Mouse (Mus musculus) neutrophil, adult 83 days (primary cell): ENCODE measurements around the gene Srsf1. TPM values are rescaled to one million over a fixed set of nuclear protein-coding genes. Genes with fewer than 3 reads are reported as not detected.

ENCODE experiments used
- total RNA-seq, 2 experiments: library from RNA; stranded (reverse); gene quantifications; one replicate each; pipeline ENCODE4 v1.2.4; 2023

Srsf1 gene
- total RNA-seq = 100 to 1,000 TPM; 176 to 214 TPM

GRCm38 (mm10) chr11:88046944-88047794 lies at the start of gene Srsf1:
Srsf1 (plus strand) TSS chr11:88047373.

GRCm38 (mm10) chr11:88067586-88068410 lies 20.6 kb downstream of the Srsf1 start, which contains the start of gene Vezf1:
Vezf1 (plus strand) TSS chr11:88068279.

GRCm38 (mm10) chr11:88098021-88098729 lies 51.0 kb downstream of the Srsf1 start, which contains the start of gene Cuedc1:
Cuedc1 (plus strand) TSS chr11:88098058.

Other genes starting within 250 kb of the Srsf1 start
- not detected for gene Lpo, start 219.1 kb upstream of the Srsf1 start, total RNA-seq
- 1 to 10 TPM; 2.9 to 4.4 TPM for gene Mks1, start 194.2 kb upstream of the Srsf1 start, total RNA-seq
- 10 to 100 TPM; 16.1 to 58.8 TPM for gene Epx, start 171.8 kb upstream of the Srsf1 start, total RNA-seq
- gene Olfr462, start 155.1 kb upstream of the Srsf1 start, total RNA-seq = not detected
- gene Olfr463, start 150.0 kb upstream of the Srsf1 start, total RNA-seq = not detected
- gene Olfr464, start 126.4 kb upstream of the Srsf1 start, total RNA-seq = not detected
- 10 to 100 TPM; 14.5 to 14.8 TPM for gene Dynll2, start 59.8 kb upstream of the Srsf1 start, total RNA-seq
- 10 to 100 TPM; 30.6 to 31.7 TPM for gene Vezf1, start 20.9 kb downstream of the Srsf1 start, total RNA-seq
- gene Cuedc1, start 50.7 kb downstream of the Srsf1 start, total RNA-seq = 1 to 10 TPM; 6.3 to 6.7 TPM
- 10 to 100 TPM; 45.0 to 51.7 TPM for gene Mrps23, start 157.0 kb downstream of the Srsf1 start, total RNA-seq
- not detected for gene Ccdc182, start 246.7 kb downstream of the Srsf1 start, total RNA-seq